Mouse (Mus musculus) kidney, postnatal 14 days (tissue): ENCODE results near the gene Selenom.

Experiments used
- DNase-seq: peaks from one replicate; pipeline ENCODE4 v3.0.0; 2022; ENCODE audit warnings: mixed read lengths

The Selenom gene

GRCm38 (mm10) chr11:3531634-3532033 is 17.1 kb downstream of the Selenom start:
- no peak for DNase-seq

- no peak for DNase-seq
Measured at GRCm38 (mm10) chr11:3532101-3532931, 17.8 kb downstream of the Selenom start.

GRCm38 (mm10) chr11:3533406-3533932 is 19.0 kb downstream of the Selenom start:
- DNase-seq, result no peak

- no peak for DNase-seq
Measured at GRCm38 (mm10) chr11:3534956-3535355, 20.5 kb downstream of the Selenom start.

GRCm38 (mm10) chr11:3535406-3535986 is 21.0 kb downstream of the Selenom start:
- DNase-seq, result peak; percentile 98

GRCm38 (mm10) chr11:3536082-3536481 is 21.6 kb downstream of the Selenom start:
- DNase-seq, result no peak

- peak; percentile 92 for DNase-seq
Measured at GRCm38 (mm10) chr11:3536745-3537333, 22.4 kb downstream of the Selenom start.

GRCm38 (mm10) chr11:3537711-3538110 is 23.2 kb downstream of the Selenom start:
- DNase-seq, result no peak

GRCm38 (mm10) chr11:3538341-3538740 is 23.9 kb downstream of the Selenom start:
- DNase-seq, result no peak

- peak; percentile 98 for DNase-seq
Measured at GRCm38 (mm10) chr11:3539111-3539825, 24.8 kb downstream of the Selenom start.

- DNase-seq, result no peak
Measured at GRCm38 (mm10) chr11:3539826-3540196, 25.3 kb downstream of the Selenom start.

- DNase-seq, result no peak
Measured at GRCm38 (mm10) chr11:3540451-3541085, 26.1 kb downstream of the Selenom start, which contains the start of gene Smtn. Smtn (minus strand) TSS chr11:3540612.

- no peak for DNase-seq
Measured at GRCm38 (mm10) chr11:3541932-3542331, 27.4 kb downstream of the Selenom start.

- DNase-seq, result no peak
Measured at GRCm38 (mm10) chr11:3543001-3543400, 28.5 kb downstream of the Selenom start.

GRCm38 (mm10) chr11:3544409-3544808 is 29.9 kb downstream of the Selenom start:
- no peak for DNase-seq

- DNase-seq, result no peak
Measured at GRCm38 (mm10) chr11:3545531-3546241, 31.2 kb downstream of the Selenom start.

GRCm38 (mm10) chr11:3546242-3546562 is 31.7 kb downstream of the Selenom start:
- DNase-seq, result no peak

GRCm38 (mm10) chr11:3547047-3547446 is 32.6 kb downstream of the Selenom start:
- DNase-seq, result no peak

- peak; percentile 62 for DNase-seq
Measured at GRCm38 (mm10) chr11:3547969-3548368, 33.5 kb downstream of the Selenom start.

- no peak for DNase-seq
Measured at GRCm38 (mm10) chr11:3548564-3549295, 34.2 kb downstream of the Selenom start.

GRCm38 (mm10) chr11:3549791-3550190 is 35.3 kb downstream of the Selenom start:
- peak; percentile 60 for DNase-seq
